Mouse (Mus musculus): ENCODE data around the gene Slc22a20. TPM values are rescaled to one million over a fixed set of nuclear protein-coding genes. Genes with fewer than 3 reads are reported as not detected.

Slc22a20 gene
- polyA plus RNA-seq, 1 experiment from 2014 or later = not detected

- no peaks in the 10 kb centered on the region for H3K36me3 ChIP-seq (ENCODE audit: control insufficient read depth, insufficient read depth, low read length)
- H3K4me1 ChIP-seq (ENCODE audit: control insufficient read depth, insufficient read depth, low read depth, low read length) = peaks cover 13% of the 10 kb centered on the region
- peak within 1 kb of the TSS; percentile 61 for H3K4me3 ChIP-seq (ENCODE audit: low read length)
- peaks cover 6% of the 10 kb centered on the region; the same call in 1 of the 2 replicates for H3K27me3 ChIP-seq (replicated peaks; ENCODE audit: control insufficient read depth, insufficient read depth, low read length)
- H3K9ac ChIP-seq (ENCODE audit: low read depth, low read length) = peak within 1 kb of the TSS; percentile 72
- peak within 1 kb of the TSS; percentile 78 for H3K4me2 ChIP-seq (ENCODE audit: low read length)
- WGBS = 3% methylated on average over 36 of the region's 40 CpGs
- H3K27ac ChIP-seq (ENCODE audit: low read depth, low read length) = peak within 1 kb of the TSS; percentile 61
- peak; percentile 81 for ATAC-seq
- no peaks in the 10 kb centered on the region for H3K9me3 ChIP-seq (ENCODE audit: control insufficient read depth, low read length)
These were observed 29.8 kb upstream of the Slc22a20 start, which contains the start of gene Capn1 for GRCm38 (mm10) chr19:6015511-6016315. TSS of gene Capn1 (minus strand) at chr19:6015897.

DNA sequence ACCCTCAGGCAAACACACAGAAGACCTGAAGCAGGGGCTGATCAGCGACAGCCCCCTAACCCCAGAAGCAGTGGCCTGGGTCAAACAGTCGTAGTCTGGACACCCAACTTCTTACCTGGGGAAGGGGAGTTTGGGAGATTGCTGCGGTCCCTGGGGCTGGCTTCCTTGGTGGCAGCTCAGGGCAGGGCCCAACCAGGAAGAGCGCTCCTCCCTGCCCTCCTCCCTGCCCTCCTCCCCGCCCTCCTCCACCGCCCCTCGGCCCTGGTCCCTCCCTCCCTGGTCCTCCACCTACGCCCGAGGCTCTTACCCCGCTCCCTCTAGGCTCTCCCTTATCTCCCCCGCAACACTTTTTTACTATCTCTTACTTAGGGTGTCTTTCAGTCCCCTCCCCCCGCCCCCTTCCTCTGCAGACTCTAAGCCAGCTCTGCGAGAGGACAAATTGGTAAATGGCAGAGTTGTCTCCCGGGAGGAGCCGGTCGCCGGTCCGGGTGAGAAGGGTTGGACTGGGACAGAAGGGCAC lies 29.1 kb upstream of the Slc22a20 start:
- Histone ChIP-seq H3K27ac (ENCODE audit: low read depth, low read length) (no peak overlapping the region), H3K27me3 (replicated peaks; ENCODE audit: control insufficient read depth, insufficient read depth, low read length) (peaks cover 6% of the 10 kb centered on the region; the same call in 1 of the 2 replicates), H3K9me3 (ENCODE audit: control insufficient read depth, low read length) (no peaks in the 10 kb centered on the region), H3K36me3 (ENCODE audit: control insufficient read depth, insufficient read depth, low read length) (no peaks in the 10 kb centered on the region), H3K4me1 (ENCODE audit: control insufficient read depth, insufficient read depth, low read depth, low read length) (peaks cover 13% of the 10 kb centered on the region), H3K4me2 (ENCODE audit: low read length) (peak overlapping the region; percentile 78), H3K4me3 (ENCODE audit: low read length) (peak overlapping the region; percentile 61), H3K9ac (ENCODE audit: low read depth, low read length) (peak overlapping the region; percentile 72)
- peak; percentile 72 for ATAC-seq
- 0% methylated on average over 14 of the region's 18 CpGs for WGBS

DNA sequence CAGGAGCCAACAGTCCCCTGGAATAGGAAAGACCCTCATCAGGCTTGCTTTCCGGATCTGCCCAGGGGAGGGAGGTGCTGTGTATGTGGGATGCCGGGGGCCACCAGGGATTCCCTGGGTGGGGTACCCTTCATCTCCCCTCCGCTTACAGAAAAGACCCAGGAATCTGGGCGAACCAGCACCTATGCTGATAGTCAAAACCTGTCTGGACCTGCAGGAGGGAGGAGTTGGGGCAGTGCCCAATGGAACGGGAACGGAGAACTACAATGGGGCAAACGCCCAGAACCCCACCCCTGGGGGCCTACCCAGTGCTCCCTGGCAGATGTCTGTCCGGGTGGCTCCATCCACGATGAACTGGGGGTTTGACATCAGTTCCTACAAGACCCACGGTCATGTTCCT lies 27.7 kb upstream of the Slc22a20 start:
- 87% methylated on average over 10 of the region's 10 CpGs for WGBS
- Histone ChIP-seq H3K36me3 (ENCODE audit: control insufficient read depth, insufficient read depth, low read length) (no peaks in the 10 kb centered on the region), H3K27me3 (replicated peaks; ENCODE audit: control insufficient read depth, insufficient read depth, low read length) (peaks cover 6% of the 10 kb centered on the region; the same call in 1 of the 2 replicates), H3K9me3 (ENCODE audit: control insufficient read depth, low read length) (no peaks in the 10 kb centered on the region), H3K4me2 (ENCODE audit: low read length) (no peak overlapping the region), H3K27ac (ENCODE audit: low read depth, low read length) (no peak overlapping the region), H3K4me3 (ENCODE audit: low read length) (no peak overlapping the region), H3K4me1 (ENCODE audit: control insufficient read depth, insufficient read depth, low read depth, low read length) (peaks cover 13% of the 10 kb centered on the region), H3K9ac (ENCODE audit: low read depth, low read length) (no peak overlapping the region)
- no peak for ATAC-seq

GRCm38 (mm10) chr19:6009137-6009536 lies 23.2 kb upstream of the Slc22a20 start:
- Histone ChIP-seq H3K4me2 (ENCODE audit: low read length) (no peak overlapping the region), H3K27me3 (replicated peaks; ENCODE audit: control insufficient read depth, insufficient read depth, low read length) (no peaks in the 10 kb centered on the region; the same call in 1 of the 2 replicates), H3K36me3 (ENCODE audit: control insufficient read depth, insufficient read depth, low read length) (peaks cover 3% of the 10 kb centered on the region; the same call in 1 of the 2 replicates), H3K4me1 (ENCODE audit: control insufficient read depth, insufficient read depth, low read depth, low read length) (no peaks in the 10 kb centered on the region), H3K4me3 (ENCODE audit: low read length) (no peak overlapping the region), H3K9ac (ENCODE audit: low read depth, low read length) (no peak overlapping the region), H3K27ac (ENCODE audit: low read depth, low read length) (no peak overlapping the region), H3K9me3 (ENCODE audit: control insufficient read depth, low read length) (no peaks in the 10 kb centered on the region)
- no peak for ATAC-seq
- WGBS = 74% methylated on average over 8 of the region's 8 CpGs

GRCm38 (mm10) chr19:6007013-6007412 lies 21.1 kb upstream of the Slc22a20 start:
- Histone ChIP-seq H3K4me1 (ENCODE audit: control insufficient read depth, insufficient read depth, low read depth, low read length) (no peaks in the 10 kb centered on the region), H3K36me3 (ENCODE audit: control insufficient read depth, insufficient read depth, low read length) (peaks cover 3% of the 10 kb centered on the region; the same call in 1 of the 2 replicates), H3K4me3 (ENCODE audit: low read length) (no peak overlapping the region), H3K27me3 (replicated peaks; ENCODE audit: control insufficient read depth, insufficient read depth, low read length) (no peaks in the 10 kb centered on the region), H3K4me2 (ENCODE audit: low read length) (no peak overlapping the region), H3K27ac (ENCODE audit: low read depth, low read length) (no peak overlapping the region), H3K9ac (ENCODE audit: low read depth, low read length) (no peak overlapping the region), H3K9me3 (ENCODE audit: control insufficient read depth, low read length) (no peaks in the 10 kb centered on the region)
- ATAC-seq = no peak
- WGBS = 90% methylated on average over 13 of the region's 13 CpGs

DNA sequence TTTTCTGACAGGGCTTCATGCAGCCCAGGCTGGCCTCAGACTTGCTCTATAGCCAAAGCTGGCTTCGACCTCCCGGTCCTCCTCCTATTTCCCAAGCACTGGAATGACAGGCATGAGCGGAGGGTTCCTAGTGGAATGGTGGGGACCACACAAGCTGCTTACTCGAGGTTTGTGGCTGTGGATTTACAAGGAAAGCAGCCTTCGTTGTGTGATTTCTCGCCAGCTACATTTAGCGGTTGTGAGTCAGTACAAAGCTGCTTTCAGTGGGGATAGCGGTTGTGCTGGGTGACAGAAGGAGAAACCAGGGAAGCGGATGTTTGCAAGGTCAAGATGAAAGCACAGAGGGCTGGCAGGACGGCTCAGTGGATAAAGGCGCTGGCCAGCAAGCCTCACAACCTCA lies 19.6 kb upstream of the Slc22a20 start:
- peaks cover 3% of the 10 kb centered on the region; the same call in 1 of the 2 replicates for H3K36me3 ChIP-seq (ENCODE audit: control insufficient read depth, insufficient read depth, low read length)
- H3K9me3 ChIP-seq (ENCODE audit: control insufficient read depth, low read length) = no peaks in the 10 kb centered on the region
- no peak overlapping the region for H3K9ac ChIP-seq (ENCODE audit: low read depth, low read length)
- no peak overlapping the region for H3K4me2 ChIP-seq (ENCODE audit: low read length)
- H3K27ac ChIP-seq (ENCODE audit: low read depth, low read length) = no peak overlapping the region
- no peak overlapping the region for H3K4me3 ChIP-seq (ENCODE audit: low read length)
- H3K4me1 ChIP-seq (ENCODE audit: control insufficient read depth, insufficient read depth, low read depth, low read length) = no peaks in the 10 kb centered on the region
- ATAC-seq = no peak
- 67% methylated on average over 11 of the region's 11 CpGs for WGBS
- H3K27me3 ChIP-seq (replicated peaks; ENCODE audit: control insufficient read depth, insufficient read depth, low read length) = no peaks in the 10 kb centered on the region

- H3K4me3 ChIP-seq (ENCODE audit: low read length) = no peak overlapping the region
- H3K27ac ChIP-seq (ENCODE audit: low read depth, low read length) = no peak overlapping the region
- H3K27me3 ChIP-seq (replicated peaks; ENCODE audit: control insufficient read depth, insufficient read depth, low read length) = no peaks in the 10 kb centered on the region
- no peak for ATAC-seq
- H3K4me1 ChIP-seq (ENCODE audit: control insufficient read depth, insufficient read depth, low read depth, low read length) = no peaks in the 10 kb centered on the region
- no peak overlapping the region for H3K4me2 ChIP-seq (ENCODE audit: low read length)
- H3K9me3 ChIP-seq (ENCODE audit: control insufficient read depth, low read length) = no peaks in the 10 kb centered on the region
- H3K9ac ChIP-seq (ENCODE audit: low read depth, low read length) = no peak overlapping the region
- no peaks in the 10 kb centered on the region for H3K36me3 ChIP-seq (ENCODE audit: control insufficient read depth, insufficient read depth, low read length)
- 84% methylated on average over 5 of the region's 5 CpGs for WGBS
These were observed 14.0 kb upstream of the Slc22a20 start for GRCm38 (mm10) chr19:5999969-6000368.

DNA sequence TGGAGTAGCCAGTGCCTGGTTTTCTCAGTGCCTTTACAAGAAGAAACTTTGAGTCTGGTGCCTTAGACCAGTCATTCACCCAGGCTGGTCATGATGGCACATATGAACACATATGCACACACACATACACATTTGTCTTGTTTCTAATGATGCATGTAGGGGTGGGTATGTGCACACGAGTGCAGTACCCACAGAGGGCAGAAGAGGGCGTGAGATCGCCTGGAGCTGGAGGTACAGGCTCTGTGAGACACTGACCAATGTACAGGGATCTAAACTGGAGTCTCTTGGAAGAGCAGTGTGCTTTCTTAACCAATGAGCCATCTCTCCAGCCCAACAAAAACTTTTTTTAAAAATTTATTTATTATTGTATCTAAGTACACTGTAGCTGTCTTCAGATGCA lies 12.2 kb upstream of the Slc22a20 start:
- Histone ChIP-seq H3K9me3 (ENCODE audit: control insufficient read depth, low read length) (no peaks in the 10 kb centered on the region), H3K27ac (ENCODE audit: low read depth, low read length) (no peak overlapping the region), H3K4me1 (ENCODE audit: control insufficient read depth, insufficient read depth, low read depth, low read length) (no peaks in the 10 kb centered on the region), H3K36me3 (ENCODE audit: control insufficient read depth, insufficient read depth, low read length) (no peaks in the 10 kb centered on the region), H3K4me2 (ENCODE audit: low read length) (no peak overlapping the region), H3K4me3 (ENCODE audit: low read length) (no peak overlapping the region), H3K9ac (ENCODE audit: low read depth, low read length) (no peak overlapping the region), H3K27me3 (replicated peaks; ENCODE audit: control insufficient read depth, insufficient read depth, low read length) (no peaks in the 10 kb centered on the region)
- ATAC-seq = no peak
- WGBS = 93% methylated on average over 3 of the region's 3 CpGs

DNA sequence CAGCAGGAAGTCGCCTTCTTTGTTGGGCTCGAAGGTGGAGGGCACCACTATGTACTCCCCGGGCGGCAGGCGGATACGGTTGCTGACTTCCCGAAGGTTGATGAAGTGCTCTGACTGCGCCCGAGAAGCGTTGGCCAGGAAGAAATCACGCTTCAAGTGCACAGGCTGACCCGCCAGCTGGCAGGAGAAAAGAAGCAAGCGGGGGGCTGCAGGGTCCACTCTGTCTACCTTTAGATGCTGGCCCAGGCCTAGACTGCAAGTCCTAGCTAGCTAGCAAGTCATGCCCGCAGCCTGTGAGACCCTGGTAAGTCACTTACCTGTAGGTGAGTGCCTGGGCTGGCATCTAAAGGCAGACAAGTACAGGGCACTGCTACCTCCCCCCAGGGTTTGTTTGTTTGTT lies 8.8 kb upstream of the Slc22a20 start:
- Histone ChIP-seq H3K4me1 (ENCODE audit: control insufficient read depth, insufficient read depth, low read depth, low read length) (no peaks in the 10 kb centered on the region), H3K9me3 (ENCODE audit: control insufficient read depth, low read length) (no peaks in the 10 kb centered on the region), H3K4me2 (ENCODE audit: low read length) (no peak overlapping the region), H3K9ac (ENCODE audit: low read depth, low read length) (no peak overlapping the region), H3K4me3 (ENCODE audit: low read length) (no peak overlapping the region), H3K27ac (ENCODE audit: low read depth, low read length) (no peak overlapping the region), H3K36me3 (ENCODE audit: control insufficient read depth, insufficient read depth, low read length) (no peaks in the 10 kb centered on the region), H3K27me3 (replicated peaks; ENCODE audit: control insufficient read depth, insufficient read depth, low read length) (no peaks in the 10 kb centered on the region)
- ATAC-seq = no peak
- WGBS = 84% methylated on average over 14 of the region's 14 CpGs
